Mouse (Mus musculus) spleen, postnatal 4 days (tissue): ENCODE measurements around the gene Gm20489.
A peak's percentile ranks its signal among the peaks of the same experiment; 100 is the strongest.

ENCODE experiments used
- DNase-seq, 2 experiments: peaks; one replicate each; pipeline ENCODE4 v3.0.0; 2022; ENCODE audit warnings: low spot score in 2 of 2

Gene Gm20489

GRCm38 (mm10) chrX:101268755-101269124 is at the start of gene Gm20489:
Gene Gm20489, minus strand, starts transcription at chrX:101269023.
- DNase-seq: no peak

GRCm38 (mm10) chrX:101313625-101314359 is 45.0 kb upstream of the Gm20489 start:
- no peak for DNase-seq

- DNase-seq: no peak
These were observed 40.5 kb upstream of the Gm20489 start for GRCm38 (mm10) chrX:101309299-101309698.

GRCm38 (mm10) chrX:101304646-101305045 is 35.8 kb upstream of the Gm20489 start:
- DNase-seq: no peak

DNA sequence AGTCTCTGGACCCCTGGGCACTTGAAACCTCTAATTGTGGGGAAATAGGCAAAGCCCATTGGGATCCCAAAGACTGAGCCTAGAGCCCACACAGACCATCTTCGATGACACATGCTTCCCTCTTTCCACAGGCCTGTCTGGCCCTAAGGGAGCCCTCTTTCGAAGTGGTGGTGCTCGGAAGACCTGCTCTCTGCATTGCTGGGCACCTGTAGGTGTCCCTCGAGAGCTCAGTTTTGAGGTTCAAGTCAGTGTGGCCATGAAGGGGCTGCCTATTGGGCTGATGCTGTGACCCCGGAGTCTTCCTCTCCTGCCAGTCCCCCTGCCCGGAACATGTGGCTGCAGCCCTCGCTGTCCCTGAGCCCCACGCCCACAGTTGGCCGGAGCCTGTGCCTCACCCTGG is 32.8 kb upstream of the Gm20489 start:
- no peak for DNase-seq

DNA sequence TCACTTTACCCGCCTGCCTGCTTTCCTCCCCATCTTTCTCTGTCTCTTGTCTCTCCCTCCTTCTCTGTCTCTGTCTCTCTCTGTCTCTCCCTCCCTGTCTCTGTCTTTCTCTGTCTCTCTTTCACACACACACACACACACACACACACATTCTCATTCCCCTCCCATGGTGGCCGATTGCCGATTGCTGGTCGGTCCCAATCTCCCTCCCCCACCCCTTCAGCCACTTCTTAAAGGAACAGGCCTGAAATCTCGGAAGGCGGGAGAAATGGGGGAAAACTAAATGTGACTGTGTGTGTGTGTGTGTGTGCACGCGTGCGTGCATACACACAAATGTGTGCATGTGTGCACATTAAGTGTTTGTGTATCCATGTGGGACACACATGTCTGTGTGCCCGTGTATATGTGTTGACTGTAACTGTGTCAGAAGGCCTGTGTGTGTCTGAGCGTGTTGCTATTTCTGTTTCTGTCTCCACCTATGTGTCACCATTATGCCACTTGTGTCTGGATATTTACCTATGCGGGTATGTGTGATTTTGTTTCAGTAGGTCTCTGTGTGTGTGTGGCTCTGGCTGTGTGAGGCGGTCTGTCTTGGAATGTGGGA is 31.7 kb upstream of the Gm20489 start:
- DNase-seq: no peak

DNA sequence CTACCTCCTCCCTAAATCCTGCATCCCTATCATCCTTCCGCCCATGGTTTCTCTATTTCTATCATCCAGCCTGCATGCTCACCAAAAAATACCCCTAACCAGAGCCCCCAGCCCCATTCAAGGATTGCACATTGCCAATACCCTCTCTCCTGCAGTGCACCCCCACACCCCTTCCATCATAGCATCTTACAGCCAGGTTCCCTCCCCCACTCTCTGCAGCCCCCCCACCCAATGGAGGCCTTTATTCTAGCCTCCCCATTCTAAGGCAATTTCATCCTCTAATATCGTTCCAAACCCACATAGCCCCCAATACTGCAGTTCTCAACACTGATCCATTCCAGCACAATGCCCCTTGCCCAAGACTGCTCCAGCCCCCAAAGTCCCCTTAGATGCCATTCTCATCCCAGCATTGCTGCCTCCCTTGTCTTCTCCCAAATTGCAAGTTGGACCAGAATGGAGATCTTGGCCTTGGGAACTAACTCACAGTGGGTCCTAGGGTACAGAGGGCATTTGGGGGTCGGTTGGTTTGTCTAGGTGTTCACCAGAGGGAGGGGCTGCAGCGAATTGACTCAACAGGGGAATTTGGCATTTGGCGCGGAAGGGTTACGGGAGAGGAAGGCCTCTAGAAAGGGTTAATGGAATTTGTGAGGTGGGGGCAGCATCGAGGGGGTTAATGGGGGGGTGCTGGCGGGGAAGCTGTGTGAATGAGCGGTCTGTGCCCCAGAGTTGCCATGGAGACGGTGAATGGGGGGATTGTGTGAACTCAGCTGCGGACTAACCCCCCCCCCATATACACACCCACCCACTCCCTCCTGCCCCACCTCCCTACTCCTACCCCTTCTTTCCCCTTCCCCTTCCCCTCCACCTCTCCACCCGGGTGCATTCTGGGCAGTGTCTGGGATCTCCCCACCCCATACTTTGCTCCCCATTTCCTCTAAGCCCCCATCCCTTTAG is 30.9 kb upstream of the Gm20489 start:
- DNase-seq: no peak

DNA sequence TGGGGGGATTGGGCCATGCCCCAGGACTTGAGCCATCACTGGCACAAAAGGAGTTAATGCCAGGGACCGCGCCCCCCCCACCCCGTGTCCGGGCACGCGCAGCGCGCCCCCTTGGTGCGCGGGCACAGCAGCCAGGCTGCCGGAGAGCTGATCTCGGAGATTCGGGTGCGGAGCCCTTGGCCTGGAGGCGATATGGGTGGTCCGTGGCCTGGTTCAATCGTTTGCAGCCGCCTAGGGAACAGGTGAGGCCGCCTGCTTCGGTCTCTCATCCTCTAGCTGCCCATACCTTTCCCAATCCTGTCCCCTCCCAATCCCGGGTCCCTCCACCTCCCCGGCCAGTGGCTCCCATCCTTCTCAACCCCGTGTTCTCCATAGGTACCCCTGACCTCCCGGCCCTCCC is 30.2 kb upstream of the Gm20489 start, which contains the start of gene Nlgn3:
Gene Nlgn3, plus strand, starts transcription at position 114 of the 400 bp plus-strand sequence.
- no peak for DNase-seq

DNA sequence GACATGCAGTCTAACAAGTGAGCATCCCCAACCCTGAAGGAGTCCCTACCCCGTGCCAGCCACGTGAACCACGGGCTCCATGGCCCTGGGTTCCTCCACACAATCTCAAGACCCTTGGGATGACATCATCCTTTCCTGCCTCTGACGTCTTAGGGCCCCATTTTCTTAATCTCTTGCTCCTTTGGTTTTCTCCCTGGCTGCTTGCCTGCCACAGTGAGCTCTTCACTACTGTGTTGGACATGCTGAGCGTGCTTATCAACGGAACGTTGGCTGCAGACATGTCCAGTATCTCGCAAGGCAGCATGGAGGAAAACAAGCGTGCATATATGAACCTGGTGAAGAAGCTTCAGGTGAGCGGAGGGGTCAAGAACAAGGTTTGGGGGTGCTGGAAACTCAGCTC is 21.3 kb upstream of the Gm20489 start:
- peak; percentile 31 to 59 for DNase-seq

DNA sequence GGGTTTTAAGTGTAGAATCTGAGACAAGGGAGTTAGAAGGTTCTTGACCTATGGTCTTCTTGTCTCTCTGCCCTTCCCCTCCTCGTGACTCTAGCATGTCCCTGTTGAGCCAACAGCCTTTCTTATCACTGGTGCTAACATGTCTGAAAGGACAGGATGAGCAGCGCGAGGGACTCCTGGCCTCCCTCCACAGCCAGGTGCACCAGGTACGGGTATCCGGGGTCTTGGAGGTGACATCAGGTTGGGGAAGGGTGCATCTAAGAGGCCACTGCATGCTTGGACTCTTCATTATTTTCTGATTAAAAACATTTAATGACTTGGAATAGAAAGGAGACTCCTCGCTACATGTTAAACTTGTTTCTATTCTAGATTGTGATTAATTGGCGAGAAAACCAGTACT is 20.2 kb upstream of the Gm20489 start:
- DNase-seq: peak in 1 of 2 experiments; percentile 55

- no peak for DNase-seq
These were observed 19.6 kb upstream of the Gm20489 start for GRCm38 (mm10) chrX:101288432-101288831.

GRCm38 (mm10) chrX:101287543-101287942 is 18.7 kb upstream of the Gm20489 start:
- DNase-seq: peak; percentile 42 to 68

DNA sequence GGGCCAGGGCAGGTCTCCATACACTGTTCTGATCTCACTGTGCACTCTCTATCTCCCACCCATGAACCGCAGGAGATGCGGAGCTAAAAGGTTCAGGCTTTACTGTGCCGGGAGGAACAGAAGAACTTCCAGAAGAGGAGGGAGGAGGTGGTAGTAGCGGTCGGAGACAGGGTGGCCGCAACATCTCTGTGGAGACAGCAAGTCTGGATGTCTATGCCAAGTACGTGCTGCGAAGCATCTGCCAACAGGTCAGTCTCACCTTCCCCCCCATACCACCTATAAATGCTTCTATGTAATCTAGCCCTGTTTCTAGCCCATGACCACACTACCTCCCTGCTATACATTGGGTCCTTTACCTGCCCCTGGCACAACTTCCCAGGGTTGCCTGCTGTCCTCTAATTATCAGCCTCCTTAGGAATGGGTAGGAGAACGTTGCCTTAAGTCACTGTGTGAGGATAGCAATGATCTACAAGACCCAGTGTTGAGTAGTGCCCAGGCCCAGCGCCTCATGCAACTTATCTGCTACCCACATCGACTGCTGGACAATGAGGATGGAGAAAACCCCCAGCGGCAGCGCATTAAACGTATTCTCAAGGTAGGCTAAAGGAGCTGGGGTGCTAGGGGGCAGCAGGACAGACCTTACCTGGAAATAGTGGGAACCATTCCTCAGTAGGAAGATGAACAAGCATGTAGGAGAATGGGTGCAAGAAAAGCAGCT is 17.3 kb upstream of the Gm20489 start:
- DNase-seq: peak in 1 of 2 experiments; percentile 58

DNA sequence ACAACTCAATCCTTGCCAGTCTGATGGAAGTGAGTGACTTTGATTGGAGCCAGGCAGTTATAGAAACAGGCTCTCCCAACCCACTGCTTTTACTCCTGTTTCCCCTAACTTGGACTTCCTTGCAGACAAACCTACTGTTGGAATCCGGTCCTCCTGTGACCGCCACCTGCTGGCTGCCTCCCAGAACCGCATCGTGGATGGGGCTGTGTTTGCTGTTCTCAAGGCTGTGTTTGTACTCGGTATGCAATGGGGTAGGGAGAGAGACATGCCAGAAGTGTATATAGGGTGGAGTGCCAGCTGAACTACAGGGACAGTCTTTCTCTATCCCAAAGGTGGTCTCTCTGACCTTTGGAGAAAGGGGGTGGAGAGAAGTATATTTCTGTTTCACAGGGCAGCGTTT is 16.7 kb upstream of the Gm20489 start:
- peak; percentile 75 to 88 for DNase-seq

DNA sequence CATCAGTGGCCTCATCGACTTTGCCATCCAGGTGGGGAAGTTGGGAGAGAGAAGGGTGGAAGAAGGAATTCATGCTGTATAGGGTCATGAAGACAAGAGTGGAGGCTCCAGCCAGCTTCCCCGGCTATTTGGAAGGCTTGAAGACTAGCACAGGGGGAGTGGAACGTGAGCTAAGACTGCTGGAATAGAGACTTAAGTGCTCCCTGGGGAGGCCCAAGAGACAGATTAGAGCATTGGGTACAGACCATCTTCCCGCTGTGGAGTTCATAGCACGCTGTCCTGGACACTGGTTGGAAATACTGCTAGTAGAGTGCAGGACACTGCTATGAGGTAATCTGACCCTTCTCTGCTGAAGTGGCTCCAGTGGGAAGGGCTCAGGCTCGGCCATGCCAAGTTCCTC is 14.0 kb upstream of the Gm20489 start:
- peak in 1 of 2 experiments; percentile 51 for DNase-seq

DNA sequence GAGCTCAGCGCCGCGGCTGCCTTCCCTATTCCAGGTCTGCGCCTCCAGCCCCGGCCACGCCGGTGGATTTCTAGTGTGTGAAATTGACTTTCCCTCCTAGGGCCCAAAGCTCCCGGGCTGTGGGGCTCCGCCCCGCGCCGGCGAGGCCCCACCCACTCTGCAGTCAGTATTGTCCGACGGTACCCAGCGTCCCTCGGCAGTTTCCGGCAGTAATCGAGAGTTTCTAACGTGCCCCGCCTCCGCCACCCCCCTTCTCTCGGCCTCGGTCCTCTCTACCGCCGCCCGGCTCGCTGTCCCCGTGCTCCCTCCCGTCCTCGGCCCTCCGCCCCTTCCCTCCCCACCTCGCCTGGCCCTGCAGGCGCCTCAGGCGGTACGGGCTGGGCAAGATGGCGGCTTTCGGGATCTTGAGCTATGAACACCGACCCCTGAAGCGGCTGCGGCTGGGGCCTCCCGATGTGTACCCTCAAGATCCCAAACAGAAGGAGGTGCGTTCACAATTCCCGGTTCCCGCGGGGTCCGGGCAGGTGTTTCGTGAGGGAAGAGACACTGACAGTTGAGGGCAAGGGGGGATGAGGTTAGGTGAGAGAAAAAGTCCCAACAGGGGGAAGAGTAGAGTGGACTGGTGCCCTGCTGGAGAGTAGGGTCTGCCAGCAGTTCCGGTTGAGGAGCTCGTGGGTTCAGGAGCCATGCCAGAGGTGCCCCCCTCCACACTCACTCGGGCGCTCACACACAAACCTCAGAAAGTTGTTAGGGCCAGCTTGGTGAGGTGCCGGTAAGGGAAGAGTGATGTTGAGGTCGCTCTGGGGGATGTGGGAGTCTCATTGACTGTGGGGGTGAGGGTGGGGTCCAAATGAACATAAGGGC is 5.3 kb upstream of the Gm20489 start, which contains the start of gene Med12:
Gene Med12, plus strand, starts transcription at position 156 of the 864 bp plus-strand sequence.
- peak; percentile 90 to 92 for DNase-seq

DNA sequence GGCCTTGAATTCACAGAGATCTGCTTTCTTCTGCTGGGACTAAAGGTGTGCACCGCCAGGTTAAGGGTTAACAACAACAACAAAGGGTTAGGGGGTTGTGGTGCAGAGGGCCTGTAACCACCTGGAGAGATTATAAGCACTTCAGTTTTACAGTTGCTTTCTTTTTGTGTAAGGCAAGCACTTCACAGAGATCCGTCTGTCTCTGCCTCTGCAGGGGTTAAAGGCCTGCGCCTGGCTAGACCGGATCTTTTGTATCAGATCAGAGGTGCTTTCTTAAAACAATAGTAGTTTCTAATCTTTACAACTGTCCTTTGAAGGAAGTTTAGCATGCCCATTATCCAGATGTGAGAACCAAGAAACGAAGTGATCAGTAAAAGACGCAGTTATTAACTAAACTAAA is 4.6 kb upstream of the Gm20489 start:
- DNase-seq: no peak

GRCm38 (mm10) chrX:101268025-101268754 is 633 bp downstream of the Gm20489 start, which contains the start of gene Il2rg:
Gene Il2rg, minus strand, starts transcription at chrX:101268255.
- no peak for DNase-seq

DNA sequence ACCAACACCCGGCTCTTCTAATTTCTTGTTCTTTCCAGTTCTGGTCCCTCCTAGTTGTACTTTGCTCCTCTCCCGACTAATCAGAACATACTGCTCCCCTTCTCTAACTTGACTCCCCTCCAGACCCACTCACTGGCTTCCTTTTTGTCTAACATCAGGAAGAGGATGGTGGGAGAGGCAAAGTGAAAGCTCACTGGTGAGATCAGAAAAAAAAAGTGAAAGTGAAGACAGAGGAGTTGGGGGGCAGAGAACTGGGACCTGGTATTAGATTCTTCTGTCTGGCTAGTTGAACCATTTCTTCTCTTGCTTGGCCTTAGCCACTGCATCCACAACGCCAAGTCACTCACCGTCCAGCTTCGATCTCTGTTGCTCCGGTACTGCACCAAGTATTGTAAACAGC is 2.2 kb downstream of the Gm20489 start:
- DNase-seq: no peak

DNA sequence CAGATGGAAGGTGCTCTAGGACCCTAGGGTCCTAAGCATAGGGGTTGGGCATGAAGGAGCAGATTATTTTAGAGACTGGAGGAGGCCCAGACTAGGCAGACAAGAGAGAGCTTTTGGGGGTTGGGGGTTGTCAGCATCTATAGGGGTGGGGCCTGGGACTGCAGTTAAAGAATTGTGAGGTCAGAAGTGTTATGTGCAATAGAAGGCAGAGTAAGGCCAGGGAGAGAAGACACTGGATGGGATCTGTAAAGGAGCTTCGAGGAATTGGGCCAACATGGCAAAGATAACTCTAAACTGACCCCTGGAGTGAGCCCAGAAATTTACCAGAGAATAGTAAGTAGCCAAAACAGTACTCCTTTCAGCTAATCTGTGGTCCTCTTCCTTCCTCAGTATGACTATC is 4.9 kb downstream of the Gm20489 start, which contains the start of gene Gm614:
Gene Gm614, minus strand, starts transcription at position 101 of the 400 bp plus-strand sequence.
- no peak for DNase-seq
